Mouse (Mus musculus) bone marrow macrophage, adult 2 months (primary cell): Measurements from ENCODE around the gene Fanci. TPM values are rescaled to one million over a fixed set of nuclear protein-coding genes. Genes with fewer than 3 reads are reported as not detected.

Experiments
- H3K27ac ChIP-seq: 2 replicates; pipeline ENCODE4 v1.5.1; 2012; ENCODE audit warnings: low read depth, low read length; ENCODE audit not compliant: insufficient read depth
- H3K4me1 ChIP-seq: 2 replicates; pipeline ENCODE4 v1.6.1; 2012; ENCODE audit warnings: low read length; ENCODE audit not compliant: control insufficient read depth, insufficient read depth
- H3K4me3 ChIP-seq: 2 replicates; pipeline ENCODE4 v1.5.1; 2012; ENCODE audit warnings: mild to moderate bottlenecking, low read length, moderate library complexity; ENCODE audit not compliant: insufficient read depth
- CTCF ChIP-seq: IDR thresholded peaks from 2 replicates; pipeline ENCODE4 v1.5.1; 2012; ENCODE audit warnings: low read depth, mild to moderate bottlenecking, low read length, moderate library complexity
- POLR2A ChIP-seq: IDR thresholded peaks from 2 replicates; pipeline ENCODE4 v1.6.1; 2012; ENCODE audit warnings: mild to moderate bottlenecking, low read depth, low read length, borderline replicate concordance
- polyA plus RNA-seq: library from polyadenylated mRNA; stranded (reverse); fragments of >200 nt; gene quantifications from 2 replicates; pipeline ENCODE4 v1.2.4, GENCODE M21; 2012; ENCODE audit not compliant: missing spikeins, insufficient read depth, insufficient read length

Gene Fanci
- polyA plus RNA-seq, 1 experiment, result 4.9 TPM

DNA sequence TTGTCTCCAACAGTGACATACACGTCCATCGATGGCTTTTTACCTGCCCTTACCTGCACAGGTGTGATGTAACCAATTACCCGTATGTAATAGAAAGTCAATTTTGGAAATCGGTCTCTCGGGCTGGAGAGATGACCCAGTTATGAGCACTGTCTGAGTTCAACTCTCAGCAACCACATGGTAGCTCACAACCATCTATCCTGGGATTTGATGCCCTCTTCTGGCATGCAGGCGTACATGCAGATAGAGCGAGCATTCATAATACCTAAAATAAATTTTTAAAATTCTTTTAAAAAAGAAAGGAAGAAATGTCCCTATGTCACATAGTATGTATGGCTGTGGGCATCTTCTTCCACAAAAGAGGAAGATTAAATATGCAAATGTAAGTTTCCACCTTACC, 79.7 kb downstream of the Fanci start:
- TF ChIP-seq POLR2A, result no peak
- TF ChIP-seq CTCF, result no peak
- Histone ChIP-seq H3K4me3 (no peak overlapping the region), H3K4me1 (peaks cover 11% of the 10 kb centered on the region), H3K27ac (no peak overlapping the region)

DNA sequence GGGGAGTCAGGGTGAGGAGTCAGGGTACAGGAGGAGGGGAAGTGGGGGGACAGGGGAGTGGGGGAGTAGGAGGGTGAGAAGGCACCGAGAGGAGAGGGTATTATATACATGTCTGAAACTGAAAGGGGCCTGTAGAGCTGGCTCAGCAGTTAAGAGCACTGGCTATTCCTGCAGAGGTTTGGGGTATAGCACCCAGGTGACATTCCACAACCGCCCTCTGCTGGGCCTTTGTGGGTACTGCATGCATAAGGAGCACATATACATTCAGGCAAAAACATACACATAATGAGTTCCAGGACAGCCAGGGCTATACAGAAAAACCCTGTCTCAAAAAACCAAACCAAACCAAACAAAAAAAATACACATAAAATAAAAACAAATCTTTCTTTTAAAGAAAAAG, 81.1 kb downstream of the Fanci start:
- Histone ChIP-seq H3K4me1 (peaks cover 11% of the 10 kb centered on the region), H3K4me3 (no peak overlapping the region), H3K27ac (no peak overlapping the region)
- TF ChIP-seq CTCF (no peak), POLR2A (no peak)

DNA sequence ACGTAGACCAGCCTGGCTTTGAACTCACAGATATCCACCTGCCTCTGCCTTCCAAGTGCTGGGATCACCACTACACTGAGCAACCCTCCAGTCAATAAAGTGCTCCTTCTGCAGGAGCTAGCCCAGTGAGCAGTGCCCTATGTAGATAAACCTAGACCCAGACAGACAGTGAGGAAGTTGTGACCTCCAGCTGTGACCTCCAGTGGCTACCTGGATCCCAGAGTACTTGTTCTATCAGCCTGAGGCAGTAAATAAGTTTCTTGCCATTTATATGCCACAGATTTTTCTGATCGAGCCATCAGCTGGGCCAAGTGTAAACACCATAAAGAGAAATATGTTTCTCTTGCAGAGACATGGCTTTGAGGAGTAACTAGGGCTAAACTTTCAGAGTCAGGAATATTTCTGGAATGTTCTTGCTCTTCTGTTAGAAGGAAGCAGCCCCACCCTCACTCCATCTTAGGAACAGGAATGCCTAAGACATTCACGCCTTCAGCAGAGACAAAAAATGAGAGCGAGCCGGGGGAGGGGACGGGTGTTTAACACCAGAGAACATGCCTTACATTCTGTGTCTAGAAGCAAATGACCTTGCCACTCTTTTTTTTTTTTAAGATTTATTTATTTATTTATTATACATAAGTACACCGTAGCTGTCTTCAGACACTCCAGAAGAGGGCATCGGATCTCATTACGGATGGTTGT, 81.9 kb downstream of the Fanci start:
- H3K4me1 ChIP-seq, result peaks cover 6% of the 10 kb centered on the region
- H3K27ac ChIP-seq, result no peak overlapping the region
- H3K4me3 ChIP-seq, result no peak overlapping the region
- TF ChIP-seq POLR2A (no peak), CTCF (no peak)

DNA sequence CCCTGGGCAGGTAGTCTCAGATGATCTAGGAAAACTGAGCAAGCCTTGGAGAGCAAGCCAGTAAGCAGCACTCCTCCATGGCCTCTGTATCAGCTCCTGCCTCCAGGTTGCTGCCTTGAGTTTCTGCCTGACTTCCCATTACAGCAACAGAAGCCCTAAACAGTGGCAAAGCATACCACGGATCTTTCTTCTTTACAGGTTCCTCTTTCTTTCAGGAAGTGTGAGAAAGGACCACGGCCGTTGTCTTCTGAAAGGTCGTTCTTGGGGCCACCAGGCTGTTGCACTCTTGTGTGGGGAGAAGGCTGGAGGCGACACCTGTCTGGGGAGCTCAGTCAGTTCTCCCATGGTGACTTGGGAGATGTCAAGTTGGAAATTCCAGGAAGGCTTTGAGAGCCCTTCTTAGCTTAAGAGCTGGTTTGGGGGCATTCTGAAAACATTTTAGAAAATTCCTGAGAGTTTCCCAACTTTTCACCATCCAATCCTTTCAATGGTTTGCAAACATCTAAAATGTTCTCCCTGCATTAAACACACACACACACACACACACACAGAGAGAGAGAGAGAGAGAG, 83.2 kb downstream of the Fanci start:
- TF ChIP-seq CTCF (no peak), POLR2A (no peak)
- H3K4me1 ChIP-seq, result peaks cover 2% of the 10 kb centered on the region
- H3K4me3 ChIP-seq, result no peak overlapping the region
- H3K27ac ChIP-seq, result no peak overlapping the region

DNA sequence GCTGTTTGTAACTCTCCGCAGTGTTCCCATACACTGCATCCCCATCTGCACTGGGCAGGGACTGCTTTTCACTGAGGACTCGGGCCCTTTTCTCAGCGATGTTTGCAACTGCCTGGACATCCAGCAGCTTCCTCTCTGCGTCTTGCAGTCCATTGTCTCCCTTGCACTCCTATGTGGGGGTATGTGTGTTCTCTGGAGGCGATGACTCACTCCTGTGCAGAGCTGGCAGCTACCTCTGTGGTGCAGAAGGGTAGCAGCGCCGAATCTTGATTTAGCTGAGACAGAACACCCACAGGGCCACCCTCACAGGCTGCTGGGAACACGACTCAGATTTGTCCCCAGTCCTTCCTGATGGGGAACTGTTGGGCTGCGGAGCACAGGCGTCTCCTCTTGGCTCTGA, 94.8 kb downstream of the Fanci start:
- TF ChIP-seq CTCF (no peak), POLR2A (no peak)

DNA sequence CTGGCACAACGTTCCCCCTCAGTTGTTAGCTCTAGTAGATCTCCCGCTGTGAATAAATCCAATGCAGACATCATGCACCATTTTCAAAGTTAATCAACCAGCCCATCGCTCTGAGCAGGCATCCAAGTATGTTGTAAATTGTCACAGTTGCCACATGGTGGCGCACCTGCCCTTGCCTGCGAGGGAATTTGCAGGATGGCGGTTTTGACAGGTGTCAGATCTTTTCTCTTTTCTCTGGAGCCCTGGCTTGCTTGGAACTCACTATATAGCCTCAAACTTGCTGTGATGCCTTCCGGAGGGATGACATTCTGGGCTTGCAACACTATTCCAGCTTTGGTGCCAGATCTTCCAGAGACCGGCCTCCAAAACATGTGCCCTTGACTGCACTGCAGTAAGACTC, 102.2 kb downstream of the Fanci start:
- H3K27ac ChIP-seq, result no peak overlapping the region
- TF ChIP-seq POLR2A, result no peak
- peak; percentile 63 for TF ChIP-seq CTCF

More for the DNA sequence above, 94.8 kb downstream of the Fanci start:
- H3K27ac ChIP-seq, result no peak overlapping the region
- no peak overlapping the region for H3K4me3 ChIP-seq
- H3K4me1 ChIP-seq, result no peaks in the 10 kb centered on the region

DNA sequence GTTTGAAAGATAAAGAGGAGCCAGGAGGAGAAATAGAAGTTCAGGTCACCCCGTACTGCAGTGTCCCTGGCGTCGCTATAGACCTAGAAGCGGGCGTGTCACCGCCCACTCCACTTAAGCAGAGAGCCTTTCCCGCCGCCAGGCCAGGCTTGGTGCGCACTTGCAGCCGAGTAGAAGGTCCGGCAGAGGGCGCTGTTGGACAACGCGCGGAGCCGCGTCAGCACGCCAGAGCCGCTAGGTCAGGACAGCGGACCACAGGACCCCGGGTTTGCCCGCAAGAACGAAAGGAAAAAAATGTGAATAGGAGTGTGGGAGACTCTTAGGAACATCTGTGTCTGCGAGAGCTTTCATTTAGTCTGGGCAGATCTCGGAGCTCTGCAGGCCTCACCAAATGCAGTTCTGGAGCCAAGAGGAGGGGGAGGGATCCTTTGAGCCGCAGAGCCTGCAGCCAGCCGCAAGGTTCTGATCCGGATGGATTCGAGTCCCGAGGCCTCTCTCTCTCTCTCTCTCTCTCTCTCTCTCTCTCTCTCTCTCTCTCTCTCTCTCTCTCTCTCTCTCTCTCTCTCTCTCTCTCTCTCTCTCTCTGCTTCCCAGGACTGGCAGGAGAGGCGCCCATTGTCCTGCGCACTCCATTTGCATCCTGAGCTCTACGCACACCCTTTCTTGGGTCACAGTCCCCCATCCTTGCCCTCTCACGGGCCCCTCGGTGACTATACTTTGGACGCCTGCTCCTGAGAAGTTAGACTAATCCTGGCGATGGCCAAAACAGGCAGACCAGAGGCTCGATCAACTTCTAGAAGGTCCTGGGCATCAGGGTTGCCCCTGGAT, 104.5 kb downstream of the Fanci start:
- peak overlapping the region; percentile 43 for H3K4me3 ChIP-seq
- no peak for TF ChIP-seq POLR2A
- peak; percentile 84 for TF ChIP-seq CTCF
- H3K27ac ChIP-seq, result no peak overlapping the region
- H3K4me1 ChIP-seq, result no peaks in the 10 kb centered on the region

More for the DNA sequence above, 102.2 kb downstream of the Fanci start:
- Histone ChIP-seq H3K4me3 (no peak overlapping the region), H3K4me1 (no peaks in the 10 kb centered on the region)

DNA sequence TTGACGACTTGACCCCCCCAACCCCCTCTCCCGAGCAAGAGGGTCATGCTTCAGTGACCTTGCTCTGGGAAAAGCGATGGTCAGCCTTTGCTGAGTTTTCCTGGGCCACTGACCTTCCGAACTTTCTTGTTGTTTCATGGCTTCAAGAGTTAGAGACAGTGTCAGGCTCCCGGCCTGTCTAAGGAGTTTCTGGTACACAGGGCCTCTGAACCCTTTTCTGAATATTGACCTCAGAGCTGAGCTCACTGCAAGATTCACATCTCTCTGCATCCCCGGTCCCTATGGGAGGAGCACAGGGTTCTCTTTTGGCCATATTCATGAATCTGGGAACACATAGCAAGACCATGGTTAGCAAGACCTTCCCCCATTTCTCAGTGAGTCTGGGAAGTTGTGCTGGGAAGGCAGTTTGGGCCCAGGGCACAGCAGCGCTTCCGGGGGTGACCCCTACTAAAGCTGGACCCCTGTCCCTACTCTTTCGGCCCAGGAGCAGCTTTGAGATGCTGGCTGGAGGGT, 105.1 kb downstream of the Fanci start:
- no peaks in the 10 kb centered on the region for H3K4me1 ChIP-seq
- H3K4me3 ChIP-seq, result no peak overlapping the region
- TF ChIP-seq POLR2A, result no peak
- no peak for TF ChIP-seq CTCF
- H3K27ac ChIP-seq, result no peak overlapping the region

DNA sequence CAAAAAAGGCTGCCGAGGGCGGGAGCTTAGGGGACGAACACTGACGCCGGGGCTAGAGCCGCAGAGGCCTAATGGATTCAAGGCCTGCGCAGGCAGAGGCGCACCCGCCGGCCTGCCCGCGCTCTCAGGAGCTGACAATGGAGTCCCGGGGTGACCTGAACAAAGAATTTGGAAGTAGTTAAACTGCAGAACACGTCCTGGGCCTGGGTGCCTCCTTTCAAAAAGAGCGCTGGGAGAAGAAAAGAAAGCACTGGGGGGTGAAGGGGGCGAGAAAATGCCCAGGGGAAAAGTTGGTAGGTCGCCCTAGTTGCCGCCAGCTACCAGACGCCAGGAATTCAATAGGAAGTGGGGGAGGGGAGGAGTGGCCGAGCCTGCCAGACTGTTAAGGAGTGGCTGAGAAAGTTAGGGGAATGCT, 106.0 kb downstream of the Fanci start:
- TF ChIP-seq POLR2A, result no peak
- no peak for TF ChIP-seq CTCF
- Histone ChIP-seq H3K4me1 (no peaks in the 10 kb centered on the region), H3K27ac (no peak overlapping the region), H3K4me3 (no peak overlapping the region)

DNA sequence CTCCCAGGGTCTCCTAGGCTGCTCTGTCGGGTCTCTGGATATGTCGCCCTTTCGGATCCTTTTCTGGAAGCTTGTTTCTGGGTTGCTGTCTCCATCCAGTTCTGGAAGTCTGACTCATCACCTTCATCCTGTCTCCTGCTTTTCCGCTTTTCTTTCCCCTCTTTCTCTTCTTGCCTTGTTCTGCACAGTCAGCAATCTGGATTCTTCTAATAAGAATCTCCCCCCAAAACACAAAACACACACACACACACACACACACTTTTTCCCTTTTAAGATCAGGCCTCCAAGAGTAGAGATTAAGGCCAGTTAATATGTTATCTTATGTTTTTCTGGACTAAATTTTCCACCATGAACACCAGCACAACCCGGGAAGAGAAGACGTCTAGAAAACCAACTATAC, 106.6 kb downstream of the Fanci start:
- no peak overlapping the region for H3K27ac ChIP-seq
- no peak for TF ChIP-seq CTCF
- H3K4me1 ChIP-seq, result no peaks in the 10 kb centered on the region
- no peak overlapping the region for H3K4me3 ChIP-seq
